1 mouse cellular context compared by ENCODE assay signal in genomic region chr14:50802843-50803562, GRCm38 (mm10).
TF ChIP-seq lines count a peak whose summit lies in the region.

No protein-coding gene starts in this region.

TF ChIP-seq in MEL, 35 proteins besides CTCF, POLR2A, EP300 and RAD21:
- TF ChIP-seq JUND (IDR thresholded peaks at IDR 0.05; ENCODE audit: low read depth, low read length) = no peak
- no peak for TF ChIP-seq CHD2 (IDR thresholded peaks at IDR 0.05; ENCODE audit: low read length)
- no peak for TF ChIP-seq USF1 (IDR thresholded peaks at IDR 0.05; ENCODE audit: low read depth, low read length)
- peak; percentile 61; the same call in 1 of the 2 replicates for TF ChIP-seq TBP (IDR thresholded peaks at IDR 0.05; ENCODE audit: low read depth, low read length)
